Mouse (Mus musculus) CH12.LX (cell line): ENCODE measurements around the gene Galnt4. TPM values are rescaled to one million over a fixed set of nuclear protein-coding genes. Genes with fewer than 3 reads are reported as not detected.

Experiments
- DNase-seq: peaks from one replicate; pipeline ENCODE4 v3.0.0-alpha.2; 2013; ENCODE audit errors: extremely low read depth
- H3K27ac ChIP-seq: 2 replicates; pipeline ENCODE4 v1.5.1; 2012; ENCODE audit warnings: low read depth, mild to moderate bottlenecking, control low read depth, moderate library complexity; ENCODE audit not compliant: insufficient read depth
- H3K27me3 ChIP-seq: replicated peaks from 2 replicates; pipeline ENCODE3; 2012; ENCODE audit warnings: inconsistent platforms
- H3K36me3 ChIP-seq, 2 experiments: replicated peaks in 1 of 2; 2 replicates each; pipeline versions ENCODE3 to v1.6.1; 2012; ENCODE audit warnings: inconsistent platforms in 1 of 2, low read length in 1 of 2, mild to moderate bottlenecking in 1 of 2, mixed read lengths in 1 of 2, moderate library complexity in 1 of 2; ENCODE audit not compliant: control insufficient read depth in 1 of 2, insufficient read depth in 1 of 2
- H3K4me1 ChIP-seq, 2 experiments: 2 replicates each; pipeline ENCODE4 v1.6.1; 2012; ENCODE audit warnings: inconsistent platforms in 1 of 2, moderate library complexity in 1 of 2; ENCODE audit not compliant: insufficient read depth in 2 of 2, control insufficient read depth in 1 of 2
- H3K4me2 ChIP-seq: 2 replicates; pipeline ENCODE4 v1.6.1; 2012; ENCODE audit warnings: low read depth, mild to moderate bottlenecking, control low read depth; ENCODE audit not compliant: poor library complexity, insufficient read depth, severe bottlenecking
- H3K4me3 ChIP-seq, 3 experiments: fragments of 150-350 bp in 1 of 3; sonication (generic) in 1 of 3; replicated peaks in 1 of 3; 2 replicates each; pipeline versions ENCODE3 to v1.5.1; 2011 to 2012; ENCODE audit warnings: low read depth in 2 of 3, low read length in 2 of 3, mild to moderate bottlenecking in 2 of 3, moderate library complexity in 2 of 3, control low read depth in 1 of 3, improper control_type of control experiment in 1 of 3, inconsistent platforms in 1 of 3, mixed read lengths in 1 of 3; ENCODE audit not compliant: poor library complexity in 1 of 3
- H3K79me2 ChIP-seq: replicated peaks from 2 replicates; pipeline ENCODE4 v1.6.1; 2012; ENCODE audit warnings: mild to moderate bottlenecking, moderate library complexity; ENCODE audit not compliant: control insufficient read depth, poor library complexity, insufficient read depth, severe bottlenecking; ENCODE audit errors: extremely low read depth
- H3K9ac ChIP-seq: 2 replicates; pipeline ENCODE4 v1.6.1; 2012; ENCODE audit warnings: low read depth, mild to moderate bottlenecking, control low read depth, moderate library complexity; ENCODE audit not compliant: insufficient read depth
- H3K9me3 ChIP-seq: replicated peaks from 2 replicates; pipeline ENCODE3; 2012; ENCODE audit warnings: low read length, inconsistent platforms, mixed read lengths
- BHLHE40 ChIP-seq: IDR thresholded peaks from 2 replicates; pipeline ENCODE4 v1.6.1; 2011; ENCODE audit warnings: mild to moderate bottlenecking, low read depth, low read length, improper control_type of control experiment
- CHD1 ChIP-seq: IDR thresholded peaks from 2 replicates; pipeline ENCODE4 v1.6.1; 2012; ENCODE audit warnings: low read depth, low read length, improper control_type of control experiment, inconsistent platforms
- CHD2 ChIP-seq: IDR thresholded peaks from 2 replicates; pipeline ENCODE4 v1.6.1; 2011; ENCODE audit warnings: low read length, improper control_type of control experiment
- CTCF ChIP-seq, 2 experiments: IDR thresholded peaks in 1 of 2; conservative IDR thresholded peaks in 1 of 2; 2 replicates each; pipeline ENCODE4 v1.5.1; 2011 to 2012; ENCODE audit warnings: low read depth in 2 of 2, low read length in 2 of 2, improper control_type of control experiment in 1 of 2, inconsistent platforms in 1 of 2, mild to moderate bottlenecking in 1 of 2, moderate library complexity in 1 of 2
- E2F4 ChIP-seq: IDR thresholded peaks from 2 replicates; pipeline ENCODE4 v1.6.1; 2011; ENCODE audit warnings: low read depth, low read length, improper control_type of control experiment; ENCODE audit not compliant: insufficient replicate concordance
- ELF1 ChIP-seq: IDR thresholded peaks from 2 replicates; pipeline ENCODE4 v1.6.1; 2014; ENCODE audit warnings: low read depth, mild to moderate bottlenecking, inconsistent platforms, low read length, improper control_type of control experiment
- EP300 ChIP-seq: IDR thresholded peaks from 2 replicates; pipeline ENCODE4 v1.6.1; 2011; ENCODE audit warnings: low read length, improper control_type of control experiment
- ETS1 ChIP-seq: conservative IDR thresholded peaks from 2 replicates; pipeline ENCODE4 v1.6.1; 2012; ENCODE audit warnings: low read depth, mild to moderate bottlenecking, inconsistent platforms, low read length, improper control_type of control experiment, moderate library complexity
- GABPA ChIP-seq: IDR thresholded peaks from 2 replicates; pipeline ENCODE4 v1.6.1; 2012; ENCODE audit warnings: low read depth, low read length, improper control_type of control experiment, inconsistent platforms; ENCODE audit not compliant: insufficient replicate concordance
- HCFC1 ChIP-seq: IDR thresholded peaks from 2 replicates; pipeline ENCODE4 v1.6.1; 2012; ENCODE audit warnings: low read depth, mild to moderate bottlenecking, inconsistent platforms, low read length, improper control_type of control experiment
- IRF4 ChIP-seq: IDR thresholded peaks from 2 replicates; pipeline ENCODE4 v1.6.1; 2014; ENCODE audit warnings: low read depth, mild to moderate bottlenecking, inconsistent platforms, low read length, improper control_type of control experiment
- JUN ChIP-seq: IDR thresholded peaks from 2 replicates; pipeline ENCODE4 v1.6.1; 2011; ENCODE audit warnings: low read depth, mild to moderate bottlenecking, low read length, improper control_type of control experiment, moderate library complexity; ENCODE audit not compliant: insufficient read depth
- JUND ChIP-seq: conservative IDR thresholded peaks from 2 replicates; pipeline ENCODE4 v1.6.1; 2011; ENCODE audit warnings: low read depth, low read length, improper control_type of control experiment
- KAT2A ChIP-seq: IDR thresholded peaks from 2 replicates; pipeline ENCODE4 v1.6.1; 2012; ENCODE audit warnings: low read length, improper control_type of control experiment, inconsistent platforms; ENCODE audit not compliant: insufficient replicate concordance
- MAFK ChIP-seq: IDR thresholded peaks from 2 replicates; pipeline ENCODE4 v1.6.1; 2011; ENCODE audit warnings: low read length, improper control_type of control experiment; ENCODE audit not compliant: insufficient replicate concordance
- MAX ChIP-seq: IDR thresholded peaks from 2 replicates; pipeline ENCODE4 v1.6.1; 2011; ENCODE audit warnings: low read length, improper control_type of control experiment
- MAZ ChIP-seq: IDR thresholded peaks from 2 replicates; pipeline ENCODE4 v1.6.1; 2012; ENCODE audit warnings: low read depth, mild to moderate bottlenecking, inconsistent platforms, low read length, improper control_type of control experiment, moderate library complexity
- MEF2A ChIP-seq: IDR thresholded peaks from 2 replicates; pipeline ENCODE4 v1.6.1; 2014; ENCODE audit warnings: low read depth, mild to moderate bottlenecking, inconsistent platforms, low read length, improper control_type of control experiment, borderline replicate concordance
- MXI1 ChIP-seq: IDR thresholded peaks from 2 replicates; pipeline ENCODE4 v1.6.1; 2011; ENCODE audit warnings: mild to moderate bottlenecking, low read depth, low read length, improper control_type of control experiment
- MYC ChIP-seq: IDR thresholded peaks from 2 replicates; pipeline ENCODE4 v1.6.1; 2011; ENCODE audit warnings: low read depth, mild to moderate bottlenecking, improper control_type of control experiment, low read length
- NELFE ChIP-seq: IDR thresholded peaks from 2 replicates; pipeline ENCODE4 v1.6.1; 2011; ENCODE audit warnings: low read depth, low read length, improper control_type of control experiment
- NRF1 ChIP-seq: IDR thresholded peaks from 2 replicates; pipeline ENCODE4 v1.6.1; 2014; ENCODE audit warnings: low read depth, mild to moderate bottlenecking, inconsistent platforms, low read length, improper control_type of control experiment, moderate library complexity
- PAX5 ChIP-seq: IDR thresholded peaks from 2 replicates; pipeline ENCODE4 v1.6.1; 2012; ENCODE audit warnings: low read length, inconsistent platforms, mixed read lengths
- POLR2A ChIP-seq: IDR thresholded peaks from 2 replicates; pipeline ENCODE4 v1.6.1; 2011; ENCODE audit warnings: low read depth, mild to moderate bottlenecking, improper control_type of control experiment, low read length
- POLR2AphosphoS2 ChIP-seq: IDR thresholded peaks from 2 replicates; pipeline ENCODE4 v1.6.1; 2011; ENCODE audit warnings: low read depth, low read length, improper control_type of control experiment
- RAD21 ChIP-seq: IDR thresholded peaks from 2 replicates; pipeline ENCODE4 v1.6.1; 2011; ENCODE audit warnings: low read depth, mild to moderate bottlenecking, low read length, improper control_type of control experiment, moderate library complexity
- RCOR1 ChIP-seq: conservative IDR thresholded peaks from 2 replicates; pipeline ENCODE4 v1.6.1; 2012; ENCODE audit warnings: low read depth, mild to moderate bottlenecking, inconsistent platforms, low read length, improper control_type of control experiment
- SIN3A ChIP-seq: IDR thresholded peaks from 2 replicates; pipeline ENCODE4 v1.6.1; 2012; ENCODE audit warnings: low read length, improper control_type of control experiment, inconsistent platforms
- SMC3 ChIP-seq: IDR thresholded peaks from 2 replicates; pipeline ENCODE4 v1.6.1; 2011; ENCODE audit warnings: low read depth, low read length, improper control_type of control experiment
- TBP ChIP-seq: conservative IDR thresholded peaks from 2 replicates; pipeline ENCODE4 v1.6.1; 2011; ENCODE audit warnings: low read depth, low read length, improper control_type of control experiment
- TCF12 ChIP-seq: IDR thresholded peaks from 2 replicates; pipeline ENCODE4 v1.6.1; 2014; ENCODE audit warnings: low read depth, mild to moderate bottlenecking, inconsistent platforms, low read length, improper control_type of control experiment
- UBTF ChIP-seq: IDR thresholded peaks from 2 replicates; pipeline ENCODE4 v1.6.1; 2012; ENCODE audit warnings: low read depth, mild to moderate bottlenecking, inconsistent platforms, low read length, improper control_type of control experiment, moderate library complexity
- USF1 ChIP-seq: IDR thresholded peaks from 2 replicates; pipeline ENCODE4 v1.6.1; 2014; ENCODE audit warnings: low read depth, mild to moderate bottlenecking, inconsistent platforms, low read length, improper control_type of control experiment
- USF2 ChIP-seq: conservative IDR thresholded peaks from 2 replicates; pipeline ENCODE4 v1.6.1; 2011; ENCODE audit warnings: low read depth, low read length, improper control_type of control experiment
- ZC3H11A ChIP-seq: IDR thresholded peaks from 2 replicates; pipeline ENCODE4 v1.6.1; 2012; ENCODE audit warnings: low read depth, mild to moderate bottlenecking, inconsistent platforms, low read length, improper control_type of control experiment
- ZKSCAN1 ChIP-seq: IDR thresholded peaks from 2 replicates; pipeline ENCODE4 v1.6.1; 2012; ENCODE audit warnings: low read depth, inconsistent platforms, low read length, improper control_type of control experiment, borderline replicate concordance
- ZMIZ1 ChIP-seq: IDR thresholded peaks from 2 replicates; pipeline ENCODE4 v1.6.1; 2012; ENCODE audit warnings: low read depth, mild to moderate bottlenecking, inconsistent platforms, low read length, improper control_type of control experiment
- ZNF384 ChIP-seq: IDR thresholded peaks from 2 replicates; pipeline ENCODE4 v1.6.1; 2012; ENCODE audit warnings: low read depth, low read length, improper control_type of control experiment, inconsistent platforms
- dilution Hi-C: fragments of 300-500 bp; cut with MboI; formaldehyde crosslinking; loops from 2 replicates; pipeline ENCODE4 v1.14.3; 2020; ENCODE audit warnings: low sequenced_read_pairs; ENCODE audit not compliant: extremely low pct_unique_long_range_greater_than_20kb, extremely low pct_ligation_motif_present
- in situ Hi-C: fragments of 300-500 bp; cut with MboI; formaldehyde crosslinking; loops from 3 replicates; pipeline ENCODE4 v1.14.3; 2019; ENCODE audit warnings: low sequenced_read_pairs, low pct_ligation_motif_present, low pct_unique_long_range_greater_than_20kb, mixed read lengths
- polyA plus RNA-seq: library from polyadenylated mRNA; unstranded; fragments of >175 nt; gene quantifications from 2 replicates; pipeline ENCODE4 v1.2.1, GENCODE M21; 2012; ENCODE audit warnings: low read depth; ENCODE audit not compliant: insufficient read length
- total RNA-seq, 2 experiments: library from RNA; depleted of rRNA; stranded (reverse); fragments of 300-350 nt in 1 of 2; fragments of >200 nt in 1 of 2; gene quantifications; 2 replicates each; pipeline ENCODE4 v1.2.3; 2012 to 2014

Galnt4 gene
- 4.7 and 5.2 TPM in 2 replicates for total RNA-seq (2012; rRNA removed)
- 4.6 and 5.3 TPM in 2 replicates for total RNA-seq (2014; rRNA removed)
- 3.7 and 4.4 TPM in 2 replicates for polyA plus RNA-seq

GRCm38 (mm10) chr10:99107964-99108363, at the start of gene Galnt4:
Galnt4 (plus strand) TSS chr10:99108159.
- Histone ChIP-seq H3K9me3 (peaks cover 21% of the 10 kb centered on the region), H3K27ac (peak within 1 kb of the TSS; percentile 74), H3K79me2 (no peaks in the 10 kb centered on the region), H3K36me3 (peaks cover 7 to 37% of the 10 kb centered on the region in 2 experiments), H3K4me2 (peak within 1 kb of the TSS; percentile 84), H3K4me3 (peak within 1 kb of the TSS; percentile 54 to 92 (median 82)), H3K9ac (peak within 1 kb of the TSS; percentile 89), H3K4me1 (peaks cover 13 to 42% of the 10 kb centered on the region in 2 experiments), H3K27me3 (no peaks in the 10 kb centered on the region)
- TF ChIP-seq ZC3H11A (no peak), KAT2A (no peak), MAX (no peak), ETS1 (no peak), E2F4 (no peak), SIN3A (0 out of 2 replicates have a peak, but pooled peaks have one; percentile 24), SMC3 (peak; percentile 51), JUN (no peak), MXI1 (no peak), MAZ (no peak), POLR2AphosphoS2 (no peak), GABPA (no peak), ZMIZ1 (no peak), MAFK (no peak), UBTF (peak; percentile 64; the same call in 1 of the 2 replicates), IRF4 (peak; percentile 37; the same call in 1 of the 2 replicates), BHLHE40 (no peak), CTCF (conservative IDR thresholded peaks at IDR 0.05 in 1 of 2, IDR thresholded peaks at IDR 0.05 in 1 of 2; ENCODE audit: low read depth in 2 of 2, low read length in 2 of 2) (peak in 1 of 2 experiments; percentile 56; a peak in 2 of 4 replicates), MEF2A (no peak), JUND (no peak), USF1 (no peak), TCF12 (peak; percentile 59), MYC (no peak), RCOR1 (no peak), USF2 (no peak), NELFE (no peak), EP300 (no peak), TBP (peak; percentile 67), ZNF384 (no peak), RAD21 (peak; percentile 13), PAX5 (no peak), ZKSCAN1 (no peak), ELF1 (no peak), POLR2A (peak; percentile 75), HCFC1 (no peak), CHD2 (no peak), NRF1 (no peak), CHD1 (no peak)
- in situ Hi-C loops = no loop called here
- dilution Hi-C loops = no loop called here
- peak; percentile 89 for DNase-seq
